Mouse (Mus musculus) heart, postnatal 36 days (tissue): ENCODE results near the gene Picalm. TPM values are rescaled to one million over a fixed set of nuclear protein-coding genes. Genes with fewer than 3 reads are reported as not detected.
"Not testable (repeated sequence)": the region's sequence is repeated elsewhere in the genome, so short reads cannot be mapped to it uniquely, and the experiment has no call there.

Experiments used
- DNase-seq, 2 experiments: peaks; one replicate each; pipeline ENCODE4 v3.0.0; 2021 to 2022
- intact Hi-C: fragments of 180-260 bp; cut with DNase I; formaldehyde crosslinking; loops from one replicate; pipeline ENCODE4 v1.15.1; 2025
- total RNA-seq, 2 experiments: library from RNA; stranded (reverse); gene quantifications; 2 replicates each; pipeline ENCODE4 v1.2.3; 2021

Gene Picalm
- total RNA-seq, 2 experiments from 2014 or later = 113 to 122 TPM

GRCm38 (mm10) chr7:90130501-90131375 is 725 bp downstream of the Picalm start:
- DNase-seq = peak in 1 of 2 experiments; percentile 39

GRCm38 (mm10) chr7:90131376-90131651 is 1.3 kb downstream of the Picalm start:
- intact Hi-C loops = loop anchor here (1.0 to 5.0 kb wide), 2 partner anchors 15 to 724 kb away; no protein-coding TSS in a partner anchor
- no peak for DNase-seq

More at GRCm38 (mm10) chr7:90130501-90131375, 725 bp downstream of the Picalm start:
- intact Hi-C loops = loop anchor here (1.0 to 5.0 kb wide), 2 partner anchors 16 to 723 kb away; no protein-coding TSS in a partner anchor

GRCm38 (mm10) chr7:90131831-90132241 is 1.8 kb downstream of the Picalm start:
- intact Hi-C loops = loop anchor here (1.0 to 5.0 kb wide), 2 partner anchors 14 to 725 kb away; no protein-coding TSS in a partner anchor
- peak in 1 of 2 experiments; percentile 44 for DNase-seq

GRCm38 (mm10) chr7:90132322-90132721 is 2.3 kb downstream of the Picalm start:
- intact Hi-C loops = loop anchor here (5.0 kb wide), 1 partner anchor 725 kb away; no protein-coding TSS in a partner anchor

DNA sequence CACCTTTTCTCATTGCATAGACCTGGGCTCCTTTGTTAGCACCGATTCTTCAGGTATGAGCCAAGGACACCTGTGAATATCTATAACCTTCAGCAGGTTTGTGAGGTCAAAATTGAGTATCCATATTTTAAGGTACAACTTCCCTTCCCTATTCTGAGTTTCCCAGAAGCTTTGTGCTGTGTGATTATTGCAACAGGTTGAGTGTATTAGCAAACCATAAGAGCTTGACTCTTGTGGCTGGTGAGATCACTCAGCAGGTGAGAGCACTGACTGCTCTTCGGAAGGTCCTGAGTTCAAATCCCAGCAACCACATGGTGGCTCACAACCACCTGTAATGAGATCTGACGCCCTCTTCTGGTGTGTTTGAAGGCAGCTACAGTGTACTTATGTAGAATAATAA is 6.7 kb downstream of the Picalm start:
- intact Hi-C loops = no loop called here

More at GRCm38 (mm10) chr7:90132322-90132721, 2.3 kb downstream of the Picalm start:
- DNase-seq = no peak

GRCm38 (mm10) chr7:90138359-90138758 is 8.3 kb downstream of the Picalm start:
- intact Hi-C loops = no loop called here
- DNase-seq = no peak

More for the DNA sequence above, 6.7 kb downstream of the Picalm start:
- no peak for DNase-seq

DNA sequence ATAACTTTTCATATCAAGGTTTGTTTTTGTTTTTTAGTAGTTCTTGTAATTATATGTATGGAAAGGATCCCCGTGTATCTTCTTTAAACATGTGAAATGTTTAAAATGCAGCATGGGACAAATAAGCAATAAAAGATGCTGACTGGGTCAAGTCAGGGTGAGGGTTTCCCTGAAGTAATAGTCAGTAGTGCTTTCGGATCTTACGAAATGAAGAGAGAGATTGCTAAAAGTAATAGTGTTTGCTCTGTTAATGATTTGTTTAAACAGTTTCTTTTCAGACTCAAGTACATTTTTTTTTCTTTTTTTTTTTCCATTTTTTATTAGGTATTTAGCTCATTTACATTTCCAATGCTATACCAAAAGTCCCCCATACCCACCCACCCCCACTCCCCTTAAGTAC is 10.3 kb downstream of the Picalm start:
- intact Hi-C loops = no loop called here

GRCm38 (mm10) chr7:90144275-90144674 is 14.3 kb downstream of the Picalm start:
- DNase-seq = no peak
- intact Hi-C loops = no loop called here

More for the DNA sequence above, 10.3 kb downstream of the Picalm start:
- DNase-seq = no peak

- intact Hi-C loops = no loop called here
- no peak for DNase-seq
Observed at GRCm38 (mm10) chr7:90144971-90145370, 15.0 kb downstream of the Picalm start.

- intact Hi-C loops = no loop called here
- no peak for DNase-seq
Observed at GRCm38 (mm10) chr7:90145376-90145775, 15.4 kb downstream of the Picalm start.

DNA sequence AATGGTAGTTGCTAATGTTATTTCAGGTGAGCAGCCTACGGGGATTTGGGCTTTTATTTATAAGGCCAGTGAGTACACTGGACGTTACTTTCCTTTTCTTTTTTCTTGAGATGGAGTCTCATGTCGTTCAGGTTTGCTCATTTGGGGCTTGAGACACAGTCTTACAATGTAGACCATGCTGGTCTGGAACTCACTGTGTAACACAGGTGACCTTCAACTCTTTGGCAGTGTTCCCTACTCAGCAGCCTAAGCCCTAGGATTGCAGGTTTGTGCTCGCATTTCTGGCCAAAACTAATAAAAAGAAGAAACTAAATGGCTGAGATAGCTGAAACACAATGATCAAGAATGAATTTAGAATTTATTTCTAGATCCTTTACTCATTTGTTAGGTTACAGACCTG is 15.9 kb downstream of the Picalm start:
- intact Hi-C loops = loop anchor here (1.0 kb wide), 1 partner anchor 15 kb away; no protein-coding TSS in a partner anchor
- no peak for DNase-seq

GRCm38 (mm10) chr7:90146321-90146720 is 16.3 kb downstream of the Picalm start:
- intact Hi-C loops = loop anchor here (1.0 kb wide), 1 partner anchor 15 kb away; no protein-coding TSS in a partner anchor
- no peak for DNase-seq

GRCm38 (mm10) chr7:90148023-90148422 is 18.0 kb downstream of the Picalm start:
- no peak for DNase-seq
- intact Hi-C loops = loop anchor here (2.0 kb wide), 1 partner anchor 131 kb away; no protein-coding TSS in a partner anchor

GRCm38 (mm10) chr7:90148516-90148915 is 18.5 kb downstream of the Picalm start:
- intact Hi-C loops = loop anchor here (2.0 kb wide), 1 partner anchor 132 kb away; no protein-coding TSS in a partner anchor
- no peak for DNase-seq

- intact Hi-C loops = loop anchor here (1.0 to 5.0 kb wide), 2 partner anchors 117 to 152 kb away; partner anchors contain the start of gene Ccdc83
- DNase-seq = peak; percentile 56 to 57
Observed at GRCm38 (mm10) chr7:90150311-90150710, 20.3 kb downstream of the Picalm start.

DNA sequence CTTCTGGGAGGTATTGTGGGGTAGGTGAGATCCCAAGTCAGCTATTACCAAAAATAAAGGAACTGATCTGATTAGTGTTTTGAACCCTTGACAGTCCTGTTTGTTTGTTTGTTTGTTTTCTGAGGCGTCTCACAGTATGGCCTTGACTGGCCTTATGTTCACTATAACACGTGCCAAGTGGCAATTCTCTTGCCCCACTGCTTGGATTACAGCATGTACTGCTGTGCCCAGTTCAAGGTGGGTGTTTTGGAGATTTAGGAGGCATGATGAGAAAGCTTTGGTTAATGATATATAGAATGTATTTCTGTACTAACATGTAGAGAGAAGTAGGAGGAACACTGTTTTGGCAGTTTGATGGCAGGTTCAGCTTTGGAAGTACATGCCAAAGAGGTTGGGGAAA is 28.0 kb downstream of the Picalm start:
- intact Hi-C loops = no loop called here
- no peak for DNase-seq

- DNase-seq = no peak
- intact Hi-C loops = loop anchor here (5.0 kb wide), 1 partner anchor 37 kb away; no protein-coding TSS in a partner anchor
Observed at GRCm38 (mm10) chr7:90160598-90160997, 30.6 kb downstream of the Picalm start.

GRCm38 (mm10) chr7:90164276-90164675 is 34.3 kb downstream of the Picalm start:
- intact Hi-C loops = loop anchor here (5.0 kb wide), 1 partner anchor 33 kb away; no protein-coding TSS in a partner anchor
- no peak for DNase-seq

- DNase-seq = no peak
Observed at GRCm38 (mm10) chr7:90165970-90166369, 36.0 kb downstream of the Picalm start.

GRCm38 (mm10) chr7:90167777-90168176 is 37.8 kb downstream of the Picalm start:
- not testable (repeated sequence) for DNase-seq
- intact Hi-C loops = loop anchor here (2.0 kb wide), 2 partner anchors 13 to 21 kb away; no protein-coding TSS in a partner anchor

More at GRCm38 (mm10) chr7:90165970-90166369, 36.0 kb downstream of the Picalm start:
- intact Hi-C loops = loop anchor here (2.0 kb wide), 1 partner anchor 15 kb away; no protein-coding TSS in a partner anchor

DNA sequence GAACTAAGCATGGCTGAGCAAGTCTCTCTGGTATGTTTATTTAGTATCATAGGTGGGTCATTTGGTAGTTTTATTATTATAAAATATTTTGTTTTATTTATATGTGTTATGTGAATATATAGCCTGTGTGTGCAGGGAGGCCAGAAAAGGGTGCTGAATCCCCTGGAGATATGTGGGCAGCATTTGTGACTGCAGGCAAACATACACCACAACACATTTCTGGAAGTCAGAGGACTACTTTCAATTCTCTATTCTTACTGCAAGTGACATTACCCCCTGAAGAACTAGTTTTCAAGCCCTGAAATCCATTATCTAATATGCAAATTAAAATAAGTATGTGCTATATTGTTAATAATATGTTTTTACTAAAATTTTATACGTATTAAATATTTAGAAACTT is 43.8 kb downstream of the Picalm start:
- DNase-seq = no peak
- intact Hi-C loops = no loop called here
